Mouse (Mus musculus): ENCODE measurements around the gene Phactr2. TPM values are rescaled to one million over a fixed set of nuclear protein-coding genes. Genes with fewer than 3 reads are reported as not detected.
A peak's percentile ranks its signal among the peaks of the same experiment; 100 is the strongest.

Phactr2 gene
- polyA plus RNA-seq, 1 experiment from 2014 or later = 25.5 TPM

GRCm38 (mm10) chr10:13336964-13337363, 137.2 kb downstream of the Phactr2 start:
- Histone ChIP-seq H3K27ac (no peak overlapping the region), H3K27me3 (no peaks in the 10 kb centered on the region), H3K9me3 (no peaks in the 10 kb centered on the region), H3K36me3 (no peaks in the 10 kb centered on the region), H3K9ac (no peak overlapping the region), H3K4me2 (no peak overlapping the region), H3K4me1 (peaks cover 7% of the 10 kb centered on the region; the same call in 1 of the 2 replicates), H3K4me3 (no peak overlapping the region)
- 71% methylated on average over 4 of the region's 4 CpGs for WGBS
- no peak for ATAC-seq (ENCODE audit: insufficient number of reproducible peaks, low FRiP score, low TSS enrichment, low read depth)

- Histone ChIP-seq H3K4me2 (no peak overlapping the region), H3K9ac (no peak overlapping the region), H3K27ac (no peak overlapping the region), H3K27me3 (no peaks in the 10 kb centered on the region), H3K9me3 (no peaks in the 10 kb centered on the region), H3K36me3 (no peaks in the 10 kb centered on the region), H3K4me1 (peaks cover 7% of the 10 kb centered on the region; the same call in 1 of the 2 replicates), H3K4me3 (no peak overlapping the region)
- 34% methylated on average over 6 of the region's 6 CpGs for WGBS
- peak; percentile 69 for ATAC-seq (ENCODE audit: insufficient number of reproducible peaks, low FRiP score, low TSS enrichment, low read depth)
These were observed 138.4 kb downstream of the Phactr2 start for GRCm38 (mm10) chr10:13335814-13336213.

- Histone ChIP-seq H3K27me3 (no peaks in the 10 kb centered on the region), H3K4me1 (peaks cover 7% of the 10 kb centered on the region; the same call in 1 of the 2 replicates), H3K9me3 (no peaks in the 10 kb centered on the region), H3K4me2 (no peak overlapping the region), H3K9ac (no peak overlapping the region), H3K4me3 (no peak overlapping the region), H3K36me3 (no peaks in the 10 kb centered on the region), H3K27ac (0 out of 2 replicates have a peak overlapping the region, but pooled peaks have one; percentile 38)
- WGBS = 23% methylated on average over 6 of the region's 6 CpGs
- ATAC-seq (ENCODE audit: insufficient number of reproducible peaks, low FRiP score, low TSS enrichment, low read depth) = no peak
These were observed 138.9 kb downstream of the Phactr2 start for GRCm38 (mm10) chr10:13335347-13335746.

GRCm38 (mm10) chr10:13333781-13334180, 140.4 kb downstream of the Phactr2 start:
- Histone ChIP-seq H3K4me3 (no peak overlapping the region), H3K36me3 (no peaks in the 10 kb centered on the region), H3K4me2 (no peak overlapping the region), H3K27me3 (no peaks in the 10 kb centered on the region), H3K27ac (no peak overlapping the region), H3K9me3 (no peaks in the 10 kb centered on the region), H3K4me1 (peaks cover 7% of the 10 kb centered on the region; the same call in 1 of the 2 replicates), H3K9ac (no peak overlapping the region)
- WGBS = 85% methylated on average over 2 of the region's 2 CpGs
- no peak for ATAC-seq (ENCODE audit: insufficient number of reproducible peaks, low FRiP score, low TSS enrichment, low read depth)

GRCm38 (mm10) chr10:13332985-13333384, 141.2 kb downstream of the Phactr2 start:
- Histone ChIP-seq H3K9me3 (no peaks in the 10 kb centered on the region), H3K27ac (no peak overlapping the region), H3K4me3 (no peak overlapping the region), H3K4me2 (no peak overlapping the region), H3K36me3 (no peaks in the 10 kb centered on the region), H3K9ac (no peak overlapping the region), H3K4me1 (peaks cover 12% of the 10 kb centered on the region; the same call in 1 of the 2 replicates), H3K27me3 (no peaks in the 10 kb centered on the region)
- WGBS = 37% methylated on average over 2 of the region's 2 CpGs
- ATAC-seq (ENCODE audit: insufficient number of reproducible peaks, low FRiP score, low TSS enrichment, low read depth) = no peak

- Histone ChIP-seq H3K4me2 (no peak overlapping the region), H3K4me1 (peaks cover 18% of the 10 kb centered on the region; the same call in 1 of the 2 replicates), H3K9me3 (no peaks in the 10 kb centered on the region), H3K9ac (no peak overlapping the region), H3K27ac (no peak overlapping the region), H3K4me3 (no peak overlapping the region), H3K36me3 (no peaks in the 10 kb centered on the region), H3K27me3 (no peaks in the 10 kb centered on the region)
- ATAC-seq (ENCODE audit: insufficient number of reproducible peaks, low FRiP score, low TSS enrichment, low read depth) = no peak
- WGBS = 60% methylated on average over 4 of the region's 4 CpGs
These were observed 142.7 kb downstream of the Phactr2 start for GRCm38 (mm10) chr10:13331405-13332032.

GRCm38 (mm10) chr10:13328602-13329001, 145.6 kb downstream of the Phactr2 start:
- no peak for ATAC-seq (ENCODE audit: insufficient number of reproducible peaks, low FRiP score, low TSS enrichment, low read depth)
- no peak overlapping the region for H3K4me2 ChIP-seq
- no peak overlapping the region for H3K4me3 ChIP-seq
- H3K9me3 ChIP-seq = no peaks in the 10 kb centered on the region
- no peaks in the 10 kb centered on the region for H3K36me3 ChIP-seq
- peaks cover 21% of the 10 kb centered on the region; the same call in 1 of the 2 replicates for H3K4me1 ChIP-seq
- H3K9ac ChIP-seq = no peak overlapping the region
- WGBS = 39% methylated on average over 3 of the region's 3 CpGs
- H3K27me3 ChIP-seq = no peaks in the 10 kb centered on the region
- peak overlapping the region; percentile 63 for H3K27ac ChIP-seq

GRCm38 (mm10) chr10:13326149-13326873, 147.9 kb downstream of the Phactr2 start:
- no peak overlapping the region for H3K9ac ChIP-seq

GRCm38 (mm10) chr10:13323806-13324411, 150.3 kb downstream of the Phactr2 start:
- under 1% methylated on average over 57 of the region's 62 CpGs for WGBS

More at GRCm38 (mm10) chr10:13326149-13326873, 147.9 kb downstream of the Phactr2 start:
- Histone ChIP-seq H3K27me3 (no peaks in the 10 kb centered on the region), H3K4me2 (no peak overlapping the region), H3K36me3 (no peaks in the 10 kb centered on the region), H3K4me3 (no peak overlapping the region), H3K27ac (peak overlapping the region; percentile 60), H3K4me1 (peaks cover 26% of the 10 kb centered on the region), H3K9me3 (no peaks in the 10 kb centered on the region)
- no peak for ATAC-seq (ENCODE audit: insufficient number of reproducible peaks, low FRiP score, low TSS enrichment, low read depth)
- 56% methylated on average over 14 of the region's 14 CpGs for WGBS

GRCm38 (mm10) chr10:13323139-13323805, 150.9 kb downstream of the Phactr2 start:
- Histone ChIP-seq H3K36me3 (no peaks in the 10 kb centered on the region), H3K9me3 (no peaks in the 10 kb centered on the region), H3K4me2 (peak overlapping the region; percentile 74), H3K9ac (peak overlapping the region; percentile 78), H3K4me1 (peaks cover 22% of the 10 kb centered on the region), H3K4me3 (peak overlapping the region; percentile 61), H3K27me3 (no peaks in the 10 kb centered on the region), H3K27ac (peak overlapping the region; percentile 98)
- WGBS = 13% methylated on average over 12 of the region's 12 CpGs
- peak; percentile 57 for ATAC-seq (ENCODE audit: insufficient number of reproducible peaks, low FRiP score, low TSS enrichment, low read depth)

More at GRCm38 (mm10) chr10:13323806-13324411, 150.3 kb downstream of the Phactr2 start:
- Histone ChIP-seq H3K4me3 (peak overlapping the region; percentile 61), H3K9ac (peak overlapping the region; percentile 78), H3K4me1 (peaks cover 26% of the 10 kb centered on the region), H3K4me2 (peak overlapping the region; percentile 74), H3K9me3 (no peaks in the 10 kb centered on the region), H3K27me3 (no peaks in the 10 kb centered on the region), H3K27ac (peak overlapping the region; percentile 98), H3K36me3 (no peaks in the 10 kb centered on the region)
- ATAC-seq (ENCODE audit: insufficient number of reproducible peaks, low FRiP score, low TSS enrichment, low read depth) = peak; percentile 67

GRCm38 (mm10) chr10:13314999-13315398, 159.2 kb downstream of the Phactr2 start:
- Histone ChIP-seq H3K27ac (peak overlapping the region; percentile 73), H3K9me3 (no peaks in the 10 kb centered on the region), H3K4me3 (no peak overlapping the region), H3K4me2 (no peak overlapping the region), H3K36me3 (no peaks in the 10 kb centered on the region), H3K27me3 (no peaks in the 10 kb centered on the region), H3K4me1 (0 out of 2 replicates have a peak, but pooled peaks cover 5% of the 10 kb centered on the region), H3K9ac (no peak overlapping the region)
- WGBS = 64% methylated on average over 5 of the region's 5 CpGs
- no peak for ATAC-seq (ENCODE audit: insufficient number of reproducible peaks, low FRiP score, low TSS enrichment, low read depth)

Measured in limb, embryonic 15.5 days (tissue).